Mouse (Mus musculus) erythroblast, embryonic 14.5 days (primary cell): Measurements from ENCODE around the gene Tmem33. TPM values are rescaled to one million over a fixed set of nuclear protein-coding genes. Genes with fewer than 3 reads are reported as not detected.

Source experiments
- H3K27me3 ChIP-seq: 2 replicates; pipeline ENCODE4 v1.6.1; 2012; ENCODE audit warnings: inconsistent platforms; ENCODE audit not compliant: control insufficient read depth
- H3K36me3 ChIP-seq: 2 replicates; pipeline ENCODE4 v1.6.1; 2012; ENCODE audit warnings: mild to moderate bottlenecking, inconsistent platforms; ENCODE audit not compliant: control insufficient read depth
- H3K4me1 ChIP-seq: 2 replicates; pipeline ENCODE4 v1.6.1; 2012; ENCODE audit warnings: inconsistent platforms; ENCODE audit not compliant: control insufficient read depth
- H3K4me3 ChIP-seq: replicated peaks from 2 replicates; pipeline ENCODE3; 2012; ENCODE audit warnings: moderate library complexity, mild to moderate bottlenecking, inconsistent platforms
- H3K9me3 ChIP-seq: 2 replicates; pipeline ENCODE4 v1.6.1; 2012; ENCODE audit warnings: low read length, inconsistent platforms, mixed read lengths; ENCODE audit not compliant: control insufficient read depth
- GATA1 ChIP-seq: IDR thresholded peaks from 2 replicates; pipeline ENCODE4 v1.6.1; 2012; ENCODE audit warnings: low read length, inconsistent platforms, mixed read lengths
- TAL1 ChIP-seq: IDR thresholded peaks from 3 replicates; pipeline ENCODE4 v1.6.1; 2012; ENCODE audit warnings: low read length, inconsistent platforms, mixed read lengths
- polyA plus RNA-seq: library from polyadenylated mRNA; stranded (reverse); fragments of >175 nt; gene quantifications from 2 replicates; pipeline ENCODE4 v1.2.3, GENCODE M21; 2012

Gene Tmem33
- polyA plus RNA-seq, 1 experiment: 14.0 TPM

DNA sequence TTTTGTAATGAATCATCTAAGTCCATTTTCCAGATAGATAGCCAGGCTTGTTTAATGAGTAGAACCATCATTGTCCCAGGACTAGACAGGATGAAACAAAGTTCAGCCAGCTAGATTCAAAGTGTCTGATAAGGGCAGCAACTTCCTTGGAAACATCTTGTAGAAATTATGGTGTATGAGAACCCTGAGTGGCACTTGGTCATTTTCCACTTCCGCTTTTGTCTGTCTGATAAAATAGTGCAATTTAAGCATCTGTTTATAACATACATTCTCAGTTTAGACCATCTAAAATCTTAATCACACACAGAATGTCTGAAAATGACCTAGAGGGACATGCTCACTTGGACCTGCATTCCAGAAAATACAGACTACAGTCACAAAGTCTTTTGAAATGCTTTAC, 43.5 kb downstream of the Tmem33 start:
- Histone ChIP-seq H3K4me1 (peaks cover 28% of the 10 kb centered on the region), H3K36me3 (peaks cover 78% of the 10 kb centered on the region), H3K9me3 (no peaks in the 10 kb centered on the region), H3K4me3 (no peak overlapping the region), H3K27me3 (no peaks in the 10 kb centered on the region)
- TF ChIP-seq TAL1: no peak
- TF ChIP-seq GATA1: no peak

DNA sequence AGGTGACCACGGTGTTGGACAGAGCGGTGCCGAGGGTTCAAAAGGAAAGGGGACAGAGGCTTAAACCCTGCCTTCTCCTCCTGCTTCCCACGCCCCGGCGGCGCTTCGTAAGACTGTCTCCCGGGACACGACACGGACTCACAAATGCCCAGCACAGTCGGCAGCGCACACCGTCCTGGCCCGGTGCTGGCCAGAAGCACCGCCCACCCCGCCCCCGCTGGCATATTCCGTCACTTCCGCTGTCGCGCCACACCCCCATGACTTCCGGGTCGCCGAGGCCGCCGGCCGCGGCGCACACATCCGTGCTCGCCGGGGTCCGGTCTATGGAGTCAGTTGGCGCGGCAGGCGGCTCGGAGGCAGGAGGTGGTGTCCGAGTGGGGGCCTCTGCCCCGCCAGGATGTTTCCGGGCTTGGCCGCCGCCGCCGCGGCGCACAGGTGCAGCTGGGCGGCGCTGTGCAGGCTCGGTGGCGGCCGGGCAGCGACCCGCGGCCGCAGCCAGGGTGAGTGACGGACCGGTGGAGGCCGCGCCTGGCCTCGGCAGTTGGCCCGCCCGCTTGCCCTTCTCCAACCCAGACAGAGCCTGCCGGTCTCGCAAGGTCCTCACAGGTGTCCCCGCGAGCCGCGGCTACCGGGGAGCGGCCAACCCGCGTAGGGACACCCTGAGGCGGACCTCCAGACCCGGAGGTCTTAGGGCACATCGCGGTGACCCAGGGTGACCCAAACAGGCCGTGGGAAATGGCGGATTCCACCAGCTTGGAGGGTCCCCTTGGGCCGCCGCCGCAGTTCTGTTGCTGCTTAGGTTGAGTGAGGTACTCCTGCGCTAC, 46.5 kb downstream of the Tmem33 start, which contains the start of gene Slc30a9:
Gene Slc30a9, plus strand, starts transcription at position 258 of the 824 bp plus-strand sequence.
- Histone ChIP-seq H3K9me3 (no peaks in the 10 kb centered on the region), H3K36me3 (peaks cover 80% of the 10 kb centered on the region), H3K4me1 (peaks cover 54% of the 10 kb centered on the region), H3K27me3 (no peaks in the 10 kb centered on the region), H3K4me3 (peak within 1 kb of the TSS; percentile 100)
- TF ChIP-seq TAL1: no peak
- no peak for TF ChIP-seq GATA1

DNA sequence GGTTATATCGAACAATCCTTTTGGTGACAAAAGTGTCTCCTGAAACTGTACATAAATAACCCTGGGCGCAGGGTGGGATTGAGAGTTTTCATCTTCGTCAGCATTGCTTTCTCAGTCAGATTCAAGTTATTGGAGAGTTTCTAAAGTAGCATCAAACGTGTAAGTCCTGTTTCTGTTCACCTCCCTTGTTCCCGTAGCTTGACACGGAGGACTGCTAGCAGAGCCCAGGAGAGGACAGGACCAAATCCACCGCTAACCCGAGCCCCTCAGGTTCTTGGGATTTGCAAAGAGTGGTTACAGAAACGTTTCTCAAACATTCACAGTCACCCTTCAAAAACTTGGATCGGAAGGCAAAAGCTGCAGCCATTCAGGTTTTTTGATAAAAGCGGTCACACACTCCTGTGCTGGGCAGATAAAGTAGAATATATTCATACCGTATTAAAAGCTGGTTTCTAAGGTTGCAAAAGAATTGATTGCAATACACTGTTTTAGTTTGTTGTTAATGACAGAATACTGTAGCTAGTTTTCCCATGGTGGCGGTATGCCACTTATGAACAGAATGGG, 47.4 kb downstream of the Tmem33 start:
- peaks cover 59% of the 10 kb centered on the region for H3K4me1 ChIP-seq
- TF ChIP-seq TAL1 (peak; percentile 65), GATA1 (0 out of 2 replicates have a peak, but pooled peaks have one; percentile 22)
- H3K36me3 ChIP-seq: peaks cover 82% of the 10 kb centered on the region
- no peaks in the 10 kb centered on the region for H3K9me3 ChIP-seq
- no peaks in the 10 kb centered on the region for H3K27me3 ChIP-seq
- peak overlapping the region; percentile 100 for H3K4me3 ChIP-seq

DNA sequence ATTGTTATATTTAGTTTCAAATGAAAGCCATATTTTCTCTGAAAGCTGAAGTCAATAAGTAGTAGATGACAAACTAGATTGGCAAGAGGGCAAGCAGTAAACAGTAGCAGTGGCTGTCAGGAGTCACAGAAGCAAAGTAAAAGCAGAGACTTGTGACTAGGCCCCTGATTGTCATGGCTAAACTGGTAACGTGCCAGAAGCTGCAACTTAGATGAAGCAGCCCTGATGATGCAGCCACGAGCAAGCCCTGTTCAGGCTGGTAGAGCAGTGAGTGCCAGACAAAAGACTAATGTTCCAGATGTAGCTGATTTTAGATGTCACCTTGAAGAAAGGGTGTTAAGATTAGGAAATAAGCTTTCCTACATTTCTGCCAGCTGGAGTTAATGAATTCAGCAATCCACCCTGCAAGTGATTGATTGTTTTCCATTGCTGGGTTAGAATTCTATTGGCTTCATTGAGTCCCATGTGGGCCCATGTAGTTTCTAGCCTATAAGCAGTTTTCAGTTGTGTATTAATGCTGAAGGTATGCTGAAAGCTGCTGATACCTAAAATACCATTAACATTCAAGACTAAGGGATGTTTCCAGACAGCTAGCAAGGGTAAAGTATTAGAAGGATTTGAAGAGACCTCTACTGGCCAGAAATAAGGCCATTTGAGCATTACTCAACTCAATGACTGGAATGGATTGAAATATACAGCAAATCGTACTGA, 51.6 kb downstream of the Tmem33 start:
- H3K9me3 ChIP-seq: no peaks in the 10 kb centered on the region
- peaks cover 95% of the 10 kb centered on the region for H3K36me3 ChIP-seq
- TF ChIP-seq GATA1 (no peak), TAL1 (no peak)
- peaks cover 50% of the 10 kb centered on the region for H3K4me1 ChIP-seq
- no peak overlapping the region for H3K4me3 ChIP-seq
- no peaks in the 10 kb centered on the region for H3K27me3 ChIP-seq

DNA sequence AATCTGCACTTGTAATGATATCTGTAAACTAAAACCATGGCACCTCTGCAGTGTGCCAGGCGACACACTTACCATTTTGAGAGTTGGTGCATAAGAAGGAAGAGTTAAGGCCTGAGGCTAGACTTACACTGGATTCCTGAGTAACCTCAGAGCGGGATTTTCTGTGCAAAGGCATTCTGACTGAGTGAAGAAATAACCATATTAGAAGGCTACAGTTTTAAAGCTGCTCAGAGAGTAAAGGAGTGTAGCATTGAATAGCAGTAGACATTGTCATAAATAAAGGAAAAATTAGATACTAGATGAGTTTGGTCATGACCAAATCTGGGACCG, 52.1 kb downstream of the Tmem33 start:
- H3K36me3 ChIP-seq: peaks cover 99% of the 10 kb centered on the region
- no peaks in the 10 kb centered on the region for H3K27me3 ChIP-seq

DNA sequence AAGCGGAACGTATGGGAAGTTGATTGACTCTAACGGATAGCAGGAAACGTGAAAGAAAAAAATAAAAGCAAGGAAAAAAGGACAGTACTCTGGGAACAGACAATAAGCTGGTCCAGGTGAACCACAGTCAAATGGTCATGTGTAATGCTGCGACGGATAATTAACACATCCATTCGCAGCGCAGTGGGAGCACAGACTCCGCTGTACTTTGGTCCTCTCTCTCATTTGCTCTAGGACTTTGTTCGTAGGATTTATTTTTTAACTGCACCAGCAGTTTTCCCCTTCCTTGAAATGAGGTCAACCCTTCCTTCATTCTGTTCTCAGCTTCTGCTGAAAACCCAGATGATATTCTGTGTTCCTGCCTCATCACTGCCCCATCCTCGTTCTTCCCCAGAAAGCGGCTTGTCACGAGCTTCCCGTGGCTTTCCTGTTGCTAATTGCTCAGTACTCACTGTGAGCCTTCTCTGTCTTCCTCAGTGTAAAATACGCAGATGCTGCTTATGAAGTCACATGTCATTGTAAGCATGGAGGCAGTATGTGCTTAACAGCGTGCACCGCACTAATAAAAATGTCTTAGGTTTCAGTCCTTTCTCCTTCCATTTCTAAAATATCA, 61.4 kb downstream of the Tmem33 start:
- peaks cover 5% of the 10 kb centered on the region for H3K4me1 ChIP-seq
- TF ChIP-seq GATA1: no peak
- TF ChIP-seq TAL1: no peak
- H3K36me3 ChIP-seq: peaks cover 91% of the 10 kb centered on the region
- H3K4me3 ChIP-seq: no peak overlapping the region
- H3K9me3 ChIP-seq: peaks cover 3% of the 10 kb centered on the region
- no peaks in the 10 kb centered on the region for H3K27me3 ChIP-seq

More for the DNA sequence above, 52.1 kb downstream of the Tmem33 start:
- no peak for TF ChIP-seq TAL1
- H3K9me3 ChIP-seq: no peaks in the 10 kb centered on the region
- peaks cover 50% of the 10 kb centered on the region for H3K4me1 ChIP-seq
- H3K4me3 ChIP-seq: no peak overlapping the region

DNA sequence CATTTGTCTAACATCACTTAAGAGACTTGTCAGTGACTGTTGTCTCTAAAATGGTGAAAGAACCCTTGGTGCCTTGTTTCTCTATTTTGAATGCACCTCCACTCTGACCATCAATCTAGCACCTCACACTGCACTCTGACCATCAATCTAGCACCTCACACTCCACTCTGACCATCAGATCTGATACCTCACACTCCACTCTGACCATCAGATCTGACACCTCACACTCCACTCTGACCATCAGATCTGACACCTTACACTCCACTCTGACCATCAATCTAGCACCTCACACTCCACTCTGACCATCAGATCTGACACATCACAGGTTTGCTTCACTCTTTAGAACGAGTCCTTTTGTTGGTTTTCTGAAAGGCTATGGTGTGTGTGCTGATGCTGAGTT, 63.7 kb downstream of the Tmem33 start:
- peaks cover 91% of the 10 kb centered on the region for H3K36me3 ChIP-seq
- peaks cover 5% of the 10 kb centered on the region; the same call in 1 of the 2 replicates for H3K4me1 ChIP-seq

DNA sequence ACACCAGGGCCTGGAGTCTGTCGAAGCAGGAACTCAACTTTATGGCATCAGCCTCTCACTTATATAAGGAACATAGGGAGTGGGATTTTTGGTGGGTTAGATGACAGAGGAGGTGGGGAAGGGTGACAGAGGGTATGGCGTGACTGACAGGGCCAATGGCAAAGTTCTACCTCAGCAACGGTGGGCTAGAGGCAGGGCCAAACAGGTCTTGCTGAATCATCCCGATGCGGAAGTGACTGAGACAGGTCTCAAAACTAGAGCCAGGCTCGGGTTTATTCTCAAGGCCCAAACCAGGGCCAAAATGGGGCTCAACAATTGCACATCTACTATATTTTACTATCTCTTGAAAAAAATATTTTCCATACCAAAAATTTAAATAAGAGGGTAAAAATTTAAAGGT, 80.4 kb downstream of the Tmem33 start:
- H3K4me3 ChIP-seq: no peak overlapping the region
- peaks cover 96% of the 10 kb centered on the region for H3K36me3 ChIP-seq
- no peaks in the 10 kb centered on the region for H3K4me1 ChIP-seq
- TF ChIP-seq GATA1: no peak
- TF ChIP-seq TAL1: no peak
- no peaks in the 10 kb centered on the region for H3K27me3 ChIP-seq
- no peaks in the 10 kb centered on the region for H3K9me3 ChIP-seq

More for the DNA sequence above, 63.7 kb downstream of the Tmem33 start:
- TF ChIP-seq GATA1 (no peak), TAL1 (no peak)
- Histone ChIP-seq H3K4me3 (no peak overlapping the region), H3K27me3 (no peaks in the 10 kb centered on the region), H3K9me3 (no peaks in the 10 kb centered on the region)

Other genes with a start within 250 kb of the Tmem33 start
- not detected in 2 replicates for gene Phox2b, start 161.3 kb upstream of the Tmem33 start, polyA plus RNA-seq
- gene Slc30a9, start 46.4 kb downstream of the Tmem33 start, polyA plus RNA-seq: 1.6 and 2.1 TPM in 2 replicates
- under 0.01 TPM in 1 of 2 replicates, not detected in the other for gene Bend4, start 167.7 kb downstream of the Tmem33 start, polyA plus RNA-seq